8 mouse cellular contexts compared by ENCODE assay signal in the genomic region with DNA sequence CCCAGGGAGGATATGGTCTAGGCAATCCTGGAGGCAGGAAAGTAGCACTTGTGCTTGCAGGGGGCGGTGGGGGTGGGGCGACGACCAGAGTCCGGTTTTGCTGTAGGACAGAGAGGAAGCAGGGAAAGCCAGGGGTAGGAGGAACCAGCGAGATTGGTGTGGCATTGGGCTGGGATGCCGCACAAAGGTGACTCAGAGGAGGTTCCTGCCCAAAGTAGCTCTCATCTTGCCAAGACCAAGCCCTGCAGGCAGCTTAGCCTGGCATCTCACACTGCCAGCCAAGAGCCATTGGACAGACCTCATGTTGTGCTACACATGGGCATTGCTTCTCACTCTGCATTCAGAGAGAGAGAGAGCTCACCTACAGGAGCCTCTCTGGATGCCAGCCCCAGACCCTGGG. TPM values are rescaled to one million over a fixed set of nuclear protein-coding genes. Genes with fewer than 3 reads are reported as not detected.
A peak's percentile ranks its signal among the peaks of the same experiment; 100 is the strongest.
DNase-seq lines count a peak whose midpoint lies in the region; ATAC-seq and TF ChIP-seq lines count a peak whose summit lies in the region.

A gene (plus strand): TSS at position 283 of the 400 bp plus-strand sequence.

- peaks cover 12% of the 10 kb centered on the region for H3K4me1 ChIP-seq in testis, adult 2 months (ENCODE audit: control insufficient read depth, insufficient read depth, low read length)
- H3K4me1 ChIP-seq in intestine, embryonic 15.5 days (replicated peaks), result peaks cover 42% of the 10 kb centered on the region
- H3K4me1 ChIP-seq in lung, postnatal 0 days (ENCODE audit: insufficient read depth, low read depth, low read length), result peaks cover 17% of the 10 kb centered on the region

- H3K9ac ChIP-seq in intestine, embryonic 15.5 days, result peak within 1 kb of the TSS; percentile 81
- peak within 1 kb of the TSS; percentile 69 for H3K9ac ChIP-seq in lung, postnatal 0 days (replicated peaks; ENCODE audit: low read depth)

- no peak for DNase-seq in testis, postnatal 10 days (ENCODE audit: low spot score)
- DNase-seq in cerebellum, adult 11-12 months, result peak; percentile 94
- peak; percentile 47 for DNase-seq in lung, postnatal 0 days (ENCODE audit: low spot score)
- DNase-seq in yolk sac, embryonic 10.5 days (ENCODE audit: low spot score), result no peak
- DNase-seq in thymus, postnatal 36 days, result no peak

- no peaks in the 10 kb centered on the region for H3K27me3 ChIP-seq in testis, adult 2 months (ENCODE audit: control insufficient read depth, insufficient read depth, low read length)
- H3K27me3 ChIP-seq in intestine, embryonic 15.5 days (replicated peaks), result no peaks in the 10 kb centered on the region
- H3K27me3 ChIP-seq in lung, postnatal 0 days (replicated peaks; ENCODE audit: insufficient read depth, low read length), result no peaks in the 10 kb centered on the region

- H3K9me3 ChIP-seq in intestine, embryonic 15.5 days, result no peaks in the 10 kb centered on the region
- no peaks in the 10 kb centered on the region for H3K9me3 ChIP-seq in lung, postnatal 0 days (ENCODE audit: low read length)

- H3K4me2 ChIP-seq in intestine, embryonic 15.5 days (replicated peaks), result peak within 1 kb of the TSS; percentile 89
- H3K4me2 ChIP-seq in lung, postnatal 0 days (replicated peaks; ENCODE audit: low read depth, low read length), result peak within 1 kb of the TSS; percentile 99

- H3K27ac ChIP-seq in testis, adult 2 months (ENCODE audit: control insufficient read depth, insufficient read depth, low read depth, low read length), result no peak within 1 kb of the TSS
- H3K27ac ChIP-seq in intestine, embryonic 15.5 days, result peak within 1 kb of the TSS; percentile 51; the same call in 1 of the 2 replicates
- peak within 1 kb of the TSS; percentile 62; the same call in 1 of the 2 replicates for H3K27ac ChIP-seq in lung, postnatal 0 days (ENCODE audit: low read length)

- no peak for TF ChIP-seq POLR2A in testis, adult 2 months (IDR thresholded peaks at IDR 0.05; ENCODE audit: control insufficient read depth, low read depth, low read length)

- peak; percentile 26 for ATAC-seq in granulocyte monocyte progenitor cell, adult 5-6 weeks (replicated peaks; ENCODE audit: poor library complexity, severe bottlenecking)
- ATAC-seq in intestine, embryonic 15.5 days, result no peak
- ATAC-seq in lung, postnatal 0 days, result peak; percentile 16; the same call in 1 of the 2 replicates

- no peak for TF ChIP-seq CTCF in testis, adult 2 months (IDR thresholded peaks at IDR 0.05; ENCODE audit: control insufficient read depth, insufficient read depth, insufficient replicate concordance, low read depth, low read length)
- no peak for TF ChIP-seq CTCF in lung, postnatal 0 days (IDR thresholded peaks at IDR 0.05)

- H3K36me3 ChIP-seq in testis, adult 2 months (ENCODE audit: control insufficient read depth, insufficient read depth, low read length), result no peaks in the 10 kb centered on the region
- no peaks in the 10 kb centered on the region for H3K36me3 ChIP-seq in intestine, embryonic 15.5 days
- no peaks in the 10 kb centered on the region for H3K36me3 ChIP-seq in lung, postnatal 0 days (ENCODE audit: insufficient read depth, low read length)

- no peak for TF ChIP-seq EP300 in lung, postnatal 0 days (IDR thresholded peaks at IDR 0.05)

- WGBS in intestine, embryonic 15.5 days, result 21% methylated on average over 6 of the region's 6 CpGs
- WGBS in lung, postnatal 0 days, result 26% methylated on average over 6 of the region's 6 CpGs

- peak within 1 kb of the TSS; percentile 62 for H3K4me3 ChIP-seq in testis, adult 2 months (ENCODE audit: control insufficient read depth, low read depth, low read length)
- peak within 1 kb of the TSS; percentile 86 for H3K4me3 ChIP-seq in intestine, embryonic 15.5 days (replicated peaks)
- H3K4me3 ChIP-seq in lung, postnatal 0 days (ENCODE audit: low read depth, low read length), result peak within 1 kb of the TSS; percentile 83

RNA-seq across cellular contexts. Expression of the gene that starts here (rescaled TPM):
- polyA plus RNA-seq in testis, adult 2 months (2012; rRNA removed), result 1.6 and 2.0 TPM in 2 replicates
- total RNA-seq in granulocyte monocyte progenitor cell, adult 5-6 weeks (2014; fragmentation: Nextera tagmentation), result 15.0 and 19.9 TPM in 2 replicates
- total RNA-seq in granulocyte monocyte progenitor cell, adult 5-6 weeks (2017), result 15.9 and 18.4 TPM in 2 replicates
- 12.4 and 13.6 TPM in 2 replicates for polyA plus RNA-seq in intestine, embryonic 15.5 days (2015; fragmentation: Nextera tagmentation; extraction: Ambion mirVana)
- 9.9 and 11.1 TPM in 2 replicates for polyA plus RNA-seq in lung, postnatal 0 days (2015; fragmentation: Nextera tagmentation; extraction: Ambion mirVana)

Comparison
In these comparisons a context has a peak if more than half of its experiments do, and no peak if none do; other contexts are left out.
1. DNase-seq: peak in cerebellum, adult 11-12 months (single experiment) and lung, postnatal 0 days (single experiment); none in testis, postnatal 10 days (single experiment), yolk sac, embryonic 10.5 days (single experiment) and thymus, postnatal 36 days (0 of 2).
2. Peak in every context shown above with its lines, with median percentiles within 50 percentile points of each other: H3K4me3 ChIP-seq.